Mouse (Mus musculus): ENCODE measurements around the gene Ddx59.

Ddx59 gene

GRCm38 (mm10) chr1:136414798-136415755 is at the start of gene Ddx59:
Ddx59 (plus strand) TSS chr1:136415271.
- peak; percentile 94 for DNase-seq (ENCODE audit: low spot score)

GRCm38 (mm10) chr1:136365986-136366385 is 49.1 kb upstream of the Ddx59 start:
- DNase-seq (ENCODE audit: low spot score) = no peak

GRCm38 (mm10) chr1:136379261-136379660 is 35.8 kb upstream of the Ddx59 start:
- no peak for DNase-seq (ENCODE audit: low spot score)

GRCm38 (mm10) chr1:136380161-136380560 is 34.9 kb upstream of the Ddx59 start:
- no peak for DNase-seq (ENCODE audit: low spot score)

GRCm38 (mm10) chr1:136380606-136381005 is 34.5 kb upstream of the Ddx59 start:
- no peak for DNase-seq (ENCODE audit: low spot score)

- no peak for DNase-seq (ENCODE audit: low spot score)
Observed at GRCm38 (mm10) chr1:136381169-136381568, 33.9 kb upstream of the Ddx59 start.

GRCm38 (mm10) chr1:136381583-136381982 is 33.5 kb upstream of the Ddx59 start:
- no peak for DNase-seq (ENCODE audit: low spot score)

GRCm38 (mm10) chr1:136386914-136387313 is 28.2 kb upstream of the Ddx59 start:
- DNase-seq (ENCODE audit: low spot score) = no peak

GRCm38 (mm10) chr1:136394506-136394905 is 20.6 kb upstream of the Ddx59 start:
- DNase-seq (ENCODE audit: low spot score) = no peak

- no peak for DNase-seq (ENCODE audit: low spot score)
Observed at GRCm38 (mm10) chr1:136395073-136395472, 20.0 kb upstream of the Ddx59 start.

- no peak for DNase-seq (ENCODE audit: low spot score)
Observed at GRCm38 (mm10) chr1:136401281-136401680, 13.8 kb upstream of the Ddx59 start.

GRCm38 (mm10) chr1:136409631-136410030 is 5.4 kb upstream of the Ddx59 start:
- no peak for DNase-seq (ENCODE audit: low spot score)

- no peak for DNase-seq (ENCODE audit: low spot score)
Observed at GRCm38 (mm10) chr1:136415756-136416126, 670 bp downstream of the Ddx59 start.

- no peak for DNase-seq (ENCODE audit: low spot score)
Observed at GRCm38 (mm10) chr1:136418393-136418792, 3.3 kb downstream of the Ddx59 start.

- no peak for DNase-seq (ENCODE audit: low spot score)
Observed at GRCm38 (mm10) chr1:136427166-136427969, 12.3 kb downstream of the Ddx59 start.

- DNase-seq (ENCODE audit: low spot score) = no peak
Observed at GRCm38 (mm10) chr1:136428981-136429380, 13.9 kb downstream of the Ddx59 start.

GRCm38 (mm10) chr1:136430126-136430818 is 15.2 kb downstream of the Ddx59 start:
- DNase-seq (ENCODE audit: low spot score) = no peak

GRCm38 (mm10) chr1:136440741-136441140 is 25.7 kb downstream of the Ddx59 start:
- no peak for DNase-seq (ENCODE audit: low spot score)

GRCm38 (mm10) chr1:136442809-136443208 is 27.7 kb downstream of the Ddx59 start:
- no peak for DNase-seq (ENCODE audit: low spot score)

- no peak for DNase-seq (ENCODE audit: low spot score)
Observed at GRCm38 (mm10) chr1:136444555-136445255, 29.6 kb downstream of the Ddx59 start.

GRCm38 (mm10) chr1:136446933-136447332 is 31.9 kb downstream of the Ddx59 start:
- DNase-seq (ENCODE audit: low spot score) = no peak

GRCm38 (mm10) chr1:136447338-136447737 is 32.3 kb downstream of the Ddx59 start:
- DNase-seq (ENCODE audit: low spot score) = no peak
